Mouse (Mus musculus): ENCODE results near the gene Gucd1. TPM values are rescaled to one million over a fixed set of nuclear protein-coding genes. Genes with fewer than 3 reads are reported as not detected.

The Gucd1 gene
- total and polyA plus RNA-seq, 2 experiments from 2014 or later = 12.6 to 41.2 TPM

DNA sequence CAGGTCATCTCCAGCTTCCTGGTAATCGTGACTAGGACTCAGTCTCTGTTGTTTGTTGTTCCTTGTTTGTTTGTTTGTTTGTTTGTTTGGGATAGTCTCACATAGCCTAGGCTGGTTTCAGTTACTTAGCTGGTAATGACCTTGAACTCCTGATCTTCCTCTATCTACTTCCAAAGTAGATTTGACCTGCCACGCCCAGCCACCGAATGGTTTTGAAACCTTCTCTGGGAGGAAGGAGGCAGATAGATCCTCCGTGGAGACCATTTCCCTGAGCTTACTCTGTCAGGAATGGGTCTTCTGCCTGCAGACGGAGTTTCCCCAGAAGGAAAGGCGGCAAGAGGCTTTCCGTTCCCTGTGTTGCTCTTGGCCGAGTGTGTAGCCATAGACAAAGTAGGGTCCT is 44.8 kb upstream of the Gucd1 start:
- Histone ChIP-seq H3K27me3 (ENCODE audit: insufficient read depth, low read length) (no peaks in the 10 kb centered on the region), H3K9me3 (ENCODE audit: low read length) (no peaks in the 10 kb centered on the region), H3K9ac (replicated peaks; ENCODE audit: low read length, poor library complexity, severe bottlenecking) (no peak overlapping the region), H3K4me2 (ENCODE audit: low read depth, low read length, poor library complexity, severe bottlenecking) (no peak overlapping the region), H3K27ac (ENCODE audit: low read depth, low read length) (no peak overlapping the region), H3K36me3 (ENCODE audit: insufficient read depth, low read length) (no peaks in the 10 kb centered on the region), H3K4me3 (ENCODE audit: low read depth, low read length) (no peak overlapping the region), H3K4me1 (ENCODE audit: insufficient read depth, low read length) (peaks cover 20% of the 10 kb centered on the region)
- no peak for TF ChIP-seq CTCF (IDR thresholded peaks at IDR 0.05)
- DNase-seq (ENCODE audit: low spot score) (no peak), ATAC-seq (ENCODE audit: low FRiP score) (no peak)
- 90% methylated on average over 8 of the region's 8 CpGs for WGBS

DNA sequence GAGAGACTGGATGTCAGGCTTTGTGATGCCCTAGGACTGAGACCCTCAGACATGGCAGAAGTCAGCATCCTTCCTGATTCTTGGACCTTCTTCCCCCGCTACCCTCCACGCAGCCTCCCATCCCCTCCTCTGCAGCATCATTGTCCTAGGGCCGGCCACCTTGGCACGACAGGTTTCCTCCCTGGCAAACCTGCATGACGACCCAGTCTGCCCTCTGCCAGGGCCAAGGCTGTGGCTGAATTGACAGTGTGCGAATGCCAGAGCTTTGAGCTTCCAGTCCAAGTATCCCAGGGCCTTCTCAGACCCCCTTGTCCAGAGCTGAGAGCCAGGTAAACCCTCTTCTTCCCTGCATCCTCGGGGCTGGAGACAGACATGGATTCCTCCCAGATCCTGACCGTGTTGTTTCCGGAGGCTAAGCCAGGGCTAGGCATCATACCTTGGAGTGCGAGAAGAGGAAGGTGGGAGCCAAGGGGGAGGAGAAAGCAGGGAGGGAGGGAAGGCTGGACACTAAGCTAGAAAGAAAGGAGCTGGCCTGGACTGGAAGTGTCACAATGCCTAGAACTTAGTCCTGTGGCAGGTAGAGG is 43.4 kb upstream of the Gucd1 start, which contains the start of gene Ggt1:
Gene Ggt1 (plus strand): TSS at position 534 of the 584 bp plus-strand sequence.
- Histone ChIP-seq H3K27me3 (ENCODE audit: insufficient read depth, low read length) (no peaks in the 10 kb centered on the region), H3K36me3 (ENCODE audit: insufficient read depth, low read length) (peaks cover 8% of the 10 kb centered on the region), H3K27ac (ENCODE audit: low read depth, low read length) (peak within 1 kb of the TSS; percentile 99), H3K9me3 (ENCODE audit: low read length) (no peaks in the 10 kb centered on the region), H3K4me3 (ENCODE audit: low read depth, low read length) (peak within 1 kb of the TSS; percentile 69), H3K9ac (replicated peaks; ENCODE audit: low read length, poor library complexity, severe bottlenecking) (peak within 1 kb of the TSS; percentile 97), H3K4me1 (ENCODE audit: insufficient read depth, low read length) (peaks cover 27% of the 10 kb centered on the region), H3K4me2 (ENCODE audit: low read depth, low read length, poor library complexity, severe bottlenecking) (peak within 1 kb of the TSS; percentile 83)
- WGBS = 51% methylated on average over 10 of the region's 10 CpGs
- DNase-seq (ENCODE audit: low spot score) (no peak), ATAC-seq (ENCODE audit: low FRiP score) (no peak)
- TF ChIP-seq CTCF (IDR thresholded peaks at IDR 0.05) = no peak

DNA sequence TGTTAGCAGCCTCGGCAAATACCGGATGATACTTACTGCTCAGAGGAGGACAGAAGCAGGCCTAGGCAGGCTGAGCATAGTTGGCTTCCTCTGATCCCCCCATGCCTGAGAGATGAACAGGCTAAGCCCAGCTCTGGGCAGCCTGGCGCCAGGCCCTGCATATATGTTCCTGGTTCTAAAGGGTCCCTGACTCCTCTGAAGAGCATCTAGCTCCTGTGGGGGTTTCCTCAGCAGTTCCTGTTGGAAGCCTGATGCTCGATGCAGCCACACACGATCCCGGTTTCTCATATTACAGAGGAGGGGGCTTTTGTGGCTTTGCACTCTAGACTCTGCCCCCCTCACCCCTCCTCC is 42.8 kb upstream of the Gucd1 start:
- ATAC-seq (ENCODE audit: low FRiP score) = peak; percentile 20; the same call in 1 of the 2 replicates
- Histone ChIP-seq H3K4me3 (ENCODE audit: low read depth, low read length) (peak overlapping the region; percentile 69), H3K4me1 (ENCODE audit: insufficient read depth, low read length) (peaks cover 27% of the 10 kb centered on the region), H3K27me3 (ENCODE audit: insufficient read depth, low read length) (no peaks in the 10 kb centered on the region), H3K36me3 (ENCODE audit: insufficient read depth, low read length) (peaks cover 15% of the 10 kb centered on the region), H3K4me2 (ENCODE audit: low read depth, low read length, poor library complexity, severe bottlenecking) (peak overlapping the region; percentile 83), H3K9ac (replicated peaks; ENCODE audit: low read length, poor library complexity, severe bottlenecking) (peak overlapping the region; percentile 97), H3K9me3 (ENCODE audit: low read length) (no peaks in the 10 kb centered on the region), H3K27ac (ENCODE audit: low read depth, low read length) (peak overlapping the region; percentile 99)
- TF ChIP-seq CTCF (IDR thresholded peaks at IDR 0.05) = no peak
- 11% methylated on average over 6 of the region's 6 CpGs for WGBS
- peak; percentile 27 for DNase-seq (ENCODE audit: low spot score)

DNA sequence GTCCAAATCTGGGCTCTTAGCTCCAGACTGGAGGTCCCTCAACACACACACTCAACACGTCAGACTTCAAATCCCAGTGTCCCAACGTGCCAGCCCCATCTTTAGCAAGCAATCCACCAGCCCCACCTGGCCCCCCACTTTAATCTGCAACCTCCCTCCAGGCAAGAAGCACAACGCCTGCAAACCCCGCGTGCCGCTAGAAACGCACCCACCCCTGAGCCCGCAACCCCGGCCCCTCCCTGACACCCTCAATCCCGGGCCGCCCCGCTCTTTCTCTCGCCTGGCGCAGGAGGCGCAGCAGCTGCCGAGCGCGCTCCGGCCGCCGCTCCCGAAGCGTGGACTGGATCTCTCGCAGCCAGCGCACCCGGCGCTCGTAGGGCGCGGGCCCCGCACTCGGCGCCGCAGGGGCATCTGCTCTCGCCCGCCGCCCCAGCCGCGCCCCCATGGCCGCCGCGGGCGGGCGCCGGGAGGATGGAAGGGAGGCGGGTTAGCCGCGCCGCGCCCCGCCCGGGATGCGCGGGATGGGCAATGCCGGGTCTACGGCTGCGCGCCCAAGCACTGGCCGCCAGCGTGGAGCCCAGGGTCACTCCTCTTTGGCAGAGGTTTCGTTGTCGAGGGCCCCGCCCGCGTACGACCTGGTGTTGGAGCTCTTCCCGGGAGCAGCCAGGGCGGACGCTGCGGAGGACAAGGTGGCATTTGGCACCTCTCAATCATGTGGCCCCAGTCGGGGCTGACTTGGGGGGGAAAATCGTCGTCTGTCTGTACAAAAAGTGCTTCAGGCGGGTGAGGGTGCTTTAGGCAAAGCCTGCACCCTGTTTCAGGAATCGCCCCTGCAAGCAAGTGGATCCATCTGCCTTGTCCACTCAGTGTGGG is 42.1 kb upstream of the Gucd1 start, which contains the start of gene Lrrc75b:
Gene Lrrc75b (minus strand): TSS at position 655 of the 873 bp plus-strand sequence.
- Histone ChIP-seq H3K4me2 (ENCODE audit: low read depth, low read length, poor library complexity, severe bottlenecking) (peak within 1 kb of the TSS; percentile 83), H3K36me3 (ENCODE audit: insufficient read depth, low read length) (peaks cover 21% of the 10 kb centered on the region), H3K27me3 (ENCODE audit: insufficient read depth, low read length) (no peaks in the 10 kb centered on the region), H3K4me3 (ENCODE audit: low read depth, low read length) (peak within 1 kb of the TSS; percentile 69), H3K9ac (replicated peaks; ENCODE audit: low read length, poor library complexity, severe bottlenecking) (peak within 1 kb of the TSS; percentile 97), H3K27ac (ENCODE audit: low read depth, low read length) (peak within 1 kb of the TSS; percentile 99), H3K9me3 (ENCODE audit: low read length) (no peaks in the 10 kb centered on the region), H3K4me1 (ENCODE audit: insufficient read depth, low read length) (peaks cover 27% of the 10 kb centered on the region)
- no peak for TF ChIP-seq CTCF (IDR thresholded peaks at IDR 0.05)
- ATAC-seq (ENCODE audit: low FRiP score) (peak; percentile 59), DNase-seq (ENCODE audit: low spot score) (peak; percentile 65)
- WGBS = under 1% methylated on average over 60 of the region's 75 CpGs

GRCm38 (mm10) chr10:75559041-75559675 is 41.4 kb upstream of the Gucd1 start:
- peak overlapping the region; percentile 69 for H3K4me3 ChIP-seq (ENCODE audit: low read depth, low read length)
- DNase-seq (ENCODE audit: low spot score) (peak; percentile 55), ATAC-seq (ENCODE audit: low FRiP score) (peak; percentile 20; the same call in 1 of the 2 replicates)
- peak overlapping the region; percentile 83 for H3K4me2 ChIP-seq (ENCODE audit: low read depth, low read length, poor library complexity, severe bottlenecking)
- peak overlapping the region; percentile 97 for H3K9ac ChIP-seq (replicated peaks; ENCODE audit: low read length, poor library complexity, severe bottlenecking)
- H3K27ac ChIP-seq (ENCODE audit: low read depth, low read length) = peak overlapping the region; percentile 99
- no peaks in the 10 kb centered on the region for H3K9me3 ChIP-seq (ENCODE audit: low read length)
- H3K4me1 ChIP-seq (ENCODE audit: insufficient read depth, low read length) = peaks cover 27% of the 10 kb centered on the region
- WGBS = 2% methylated on average over 14 of the region's 14 CpGs
- peaks cover 21% of the 10 kb centered on the region for H3K36me3 ChIP-seq (ENCODE audit: insufficient read depth, low read length)
- no peak for TF ChIP-seq CTCF (IDR thresholded peaks at IDR 0.05)
- no peaks in the 10 kb centered on the region for H3K27me3 ChIP-seq (ENCODE audit: insufficient read depth, low read length)
